Mouse (Mus musculus): ENCODE results near the gene Sfmbt2. TPM values are rescaled to one million over a fixed set of nuclear protein-coding genes. Genes with fewer than 3 reads are reported as not detected.

Gene Sfmbt2
- polyA plus RNA-seq, 1 experiment from 2014 or later, result 6.5 TPM

GRCm38 (mm10) chr2:10366284-10366683, 4.0 kb upstream of the Sfmbt2 start:
- Histone ChIP-seq H3K4me1 (ENCODE audit: control insufficient read depth, insufficient read depth, low read length) (no peaks in the 10 kb centered on the region), H3K27me3 (ENCODE audit: control insufficient read depth, insufficient read depth, low read depth, low read length) (peaks cover 26% of the 10 kb centered on the region), H3K27ac (ENCODE audit: low read length) (no peak overlapping the region), H3K9me3 (replicated peaks; ENCODE audit: control insufficient read depth, low read length, poor library complexity, severe bottlenecking) (no peaks in the 10 kb centered on the region), H3K36me3 (ENCODE audit: control insufficient read depth, insufficient read depth, low read length) (no peaks in the 10 kb centered on the region), H3K4me2 (ENCODE audit: low read length) (no peak overlapping the region), H3K4me3 (ENCODE audit: low read depth, low read length) (no peak overlapping the region), H3K9ac (ENCODE audit: low read depth, low read length) (no peak overlapping the region)
- WGBS, result 20% methylated on average over 2 of the region's 2 CpGs
- ATAC-seq, result no peak

- H3K27ac ChIP-seq (ENCODE audit: low read length), result no peak overlapping the region
- WGBS, result 3% methylated on average over 8 of the region's 8 CpGs
- no peaks in the 10 kb centered on the region for H3K36me3 ChIP-seq (ENCODE audit: control insufficient read depth, insufficient read depth, low read length)
- no peaks in the 10 kb centered on the region for H3K9me3 ChIP-seq (replicated peaks; ENCODE audit: control insufficient read depth, low read length, poor library complexity, severe bottlenecking)
- no peak overlapping the region for H3K4me2 ChIP-seq (ENCODE audit: low read length)
- ATAC-seq, result no peak
- H3K9ac ChIP-seq (ENCODE audit: low read depth, low read length), result no peak overlapping the region
- peaks cover 10% of the 10 kb centered on the region for H3K4me1 ChIP-seq (ENCODE audit: control insufficient read depth, insufficient read depth, low read length)
- H3K4me3 ChIP-seq (ENCODE audit: low read depth, low read length), result no peak overlapping the region
- peaks cover 33% of the 10 kb centered on the region for H3K27me3 ChIP-seq (ENCODE audit: control insufficient read depth, insufficient read depth, low read depth, low read length)
Measured at GRCm38 (mm10) chr2:10369676-10370075, 634 bp upstream of the Sfmbt2 start.

GRCm38 (mm10) chr2:10370687-10371458, 563 bp downstream of the Sfmbt2 start:
- H3K4me2 ChIP-seq (ENCODE audit: low read length), result no peak overlapping the region
- no peak overlapping the region for H3K4me3 ChIP-seq (ENCODE audit: low read depth, low read length)
- no peaks in the 10 kb centered on the region for H3K9me3 ChIP-seq (replicated peaks; ENCODE audit: control insufficient read depth, low read length, poor library complexity, severe bottlenecking)
- H3K27me3 ChIP-seq (ENCODE audit: control insufficient read depth, insufficient read depth, low read depth, low read length), result peaks cover 35% of the 10 kb centered on the region
- no peak overlapping the region for H3K9ac ChIP-seq (ENCODE audit: low read depth, low read length)
- H3K27ac ChIP-seq (ENCODE audit: low read length), result no peak overlapping the region
- no peak for ATAC-seq
- no peaks in the 10 kb centered on the region for H3K36me3 ChIP-seq (ENCODE audit: control insufficient read depth, insufficient read depth, low read length)
- WGBS, result 2% methylated on average over 26 of the region's 26 CpGs
- peaks cover 16% of the 10 kb centered on the region for H3K4me1 ChIP-seq (ENCODE audit: control insufficient read depth, insufficient read depth, low read length)

GRCm38 (mm10) chr2:10371459-10371817, 1.1 kb downstream of the Sfmbt2 start:
- no peak overlapping the region for H3K9ac ChIP-seq (ENCODE audit: low read depth, low read length)
- H3K4me3 ChIP-seq (ENCODE audit: low read depth, low read length), result no peak overlapping the region
- ATAC-seq, result no peak
- WGBS, result 3% methylated on average over 16 of the region's 16 CpGs
- H3K27ac ChIP-seq (ENCODE audit: low read length), result no peak overlapping the region
- H3K4me1 ChIP-seq (ENCODE audit: control insufficient read depth, insufficient read depth, low read length), result peaks cover 16% of the 10 kb centered on the region
- H3K36me3 ChIP-seq (ENCODE audit: control insufficient read depth, insufficient read depth, low read length), result no peaks in the 10 kb centered on the region
- H3K27me3 ChIP-seq (ENCODE audit: control insufficient read depth, insufficient read depth, low read depth, low read length), result peaks cover 35% of the 10 kb centered on the region
- H3K9me3 ChIP-seq (replicated peaks; ENCODE audit: control insufficient read depth, low read length, poor library complexity, severe bottlenecking), result no peaks in the 10 kb centered on the region
- no peak overlapping the region for H3K4me2 ChIP-seq (ENCODE audit: low read length)

GRCm38 (mm10) chr2:10371899-10372298, 1.6 kb downstream of the Sfmbt2 start:
- Histone ChIP-seq H3K36me3 (ENCODE audit: control insufficient read depth, insufficient read depth, low read length) (no peaks in the 10 kb centered on the region), H3K4me2 (ENCODE audit: low read length) (peak overlapping the region; percentile 93), H3K9me3 (replicated peaks; ENCODE audit: control insufficient read depth, low read length, poor library complexity, severe bottlenecking) (no peaks in the 10 kb centered on the region), H3K9ac (ENCODE audit: low read depth, low read length) (no peak overlapping the region), H3K4me1 (ENCODE audit: control insufficient read depth, insufficient read depth, low read length) (peaks cover 16% of the 10 kb centered on the region), H3K27ac (ENCODE audit: low read length) (no peak overlapping the region), H3K4me3 (ENCODE audit: low read depth, low read length) (peak overlapping the region; percentile 74), H3K27me3 (ENCODE audit: control insufficient read depth, insufficient read depth, low read depth, low read length) (peaks cover 31% of the 10 kb centered on the region)
- ATAC-seq, result no peak
- WGBS, result 4% methylated on average over 6 of the region's 18 CpGs

- Histone ChIP-seq H3K36me3 (ENCODE audit: control insufficient read depth, insufficient read depth, low read length) (no peaks in the 10 kb centered on the region), H3K4me3 (ENCODE audit: low read depth, low read length) (peak overlapping the region; percentile 74), H3K4me1 (ENCODE audit: control insufficient read depth, insufficient read depth, low read length) (peaks cover 16% of the 10 kb centered on the region), H3K9me3 (replicated peaks; ENCODE audit: control insufficient read depth, low read length, poor library complexity, severe bottlenecking) (no peaks in the 10 kb centered on the region), H3K27me3 (ENCODE audit: control insufficient read depth, insufficient read depth, low read depth, low read length) (peaks cover 27% of the 10 kb centered on the region), H3K9ac (ENCODE audit: low read depth, low read length) (peak overlapping the region; percentile 77), H3K4me2 (ENCODE audit: low read length) (peak overlapping the region; percentile 93), H3K27ac (ENCODE audit: low read length) (no peak overlapping the region; the same call in 1 of the 2 replicates)
- WGBS, result under 1% methylated on average over 31 of the region's 31 CpGs
- peak; percentile 89 for ATAC-seq
Measured at GRCm38 (mm10) chr2:10372321-10372723, 2.0 kb downstream of the Sfmbt2 start.

- peak; percentile 30 for ATAC-seq
- Histone ChIP-seq H3K4me3 (ENCODE audit: low read depth, low read length) (peak overlapping the region; percentile 74), H3K9ac (ENCODE audit: low read depth, low read length) (peak overlapping the region; percentile 77), H3K4me2 (ENCODE audit: low read length) (peak overlapping the region; percentile 93), H3K36me3 (ENCODE audit: control insufficient read depth, insufficient read depth, low read length) (no peaks in the 10 kb centered on the region), H3K27ac (ENCODE audit: low read length) (no peak overlapping the region; the same call in 1 of the 2 replicates), H3K4me1 (ENCODE audit: control insufficient read depth, insufficient read depth, low read length) (peaks cover 16% of the 10 kb centered on the region), H3K9me3 (replicated peaks; ENCODE audit: control insufficient read depth, low read length, poor library complexity, severe bottlenecking) (no peaks in the 10 kb centered on the region), H3K27me3 (ENCODE audit: control insufficient read depth, insufficient read depth, low read depth, low read length) (peaks cover 27% of the 10 kb centered on the region)
- WGBS, result 0% methylated on average over 34 of the region's 35 CpGs
Measured at GRCm38 (mm10) chr2:10372776-10373507, 2.6 kb downstream of the Sfmbt2 start.

GRCm38 (mm10) chr2:10373508-10374206, 3.3 kb downstream of the Sfmbt2 start:
- 0 out of 2 replicates have a peak, but pooled peaks have one; percentile 16 for ATAC-seq
- Histone ChIP-seq H3K36me3 (ENCODE audit: control insufficient read depth, insufficient read depth, low read length) (no peaks in the 10 kb centered on the region), H3K27me3 (ENCODE audit: control insufficient read depth, insufficient read depth, low read depth, low read length) (peaks cover 22% of the 10 kb centered on the region), H3K27ac (ENCODE audit: low read length) (no peak overlapping the region), H3K4me3 (ENCODE audit: low read depth, low read length) (peak overlapping the region; percentile 74), H3K9ac (ENCODE audit: low read depth, low read length) (peak overlapping the region; percentile 77), H3K4me1 (ENCODE audit: control insufficient read depth, insufficient read depth, low read length) (peaks cover 16% of the 10 kb centered on the region), H3K4me2 (ENCODE audit: low read length) (peak overlapping the region; percentile 93), H3K9me3 (replicated peaks; ENCODE audit: control insufficient read depth, low read length, poor library complexity, severe bottlenecking) (no peaks in the 10 kb centered on the region; the same call in 1 of the 2 replicates)
- WGBS, result under 1% methylated on average over 30 of the region's 30 CpGs

Measured in midbrain, embryonic 16.5 days (tissue).